Mouse (Mus musculus): ENCODE results near the gene Klf11. TPM values are rescaled to one million over a fixed set of nuclear protein-coding genes. Genes with fewer than 3 reads are reported as not detected.

Gene Klf11
- 10.3 and 10.5 TPM in 2 replicates for polyA plus RNA-seq (2016; fragmentation: Nextera tagmentation; extraction: Ambion mirVana)

- peak; percentile 99 for DNase-seq (ENCODE audit: low spot score)
- peak within 1 kb of the TSS; percentile 92 for H3K4me3 ChIP-seq
- peaks cover 12% of the 10 kb centered on the region; the same call in 1 of the 2 replicates for H3K27me3 ChIP-seq (replicated peaks; ENCODE audit: low read depth, poor library complexity, severe bottlenecking)
- H3K4me1 ChIP-seq, result peaks cover 24% of the 10 kb centered on the region
- peaks cover 29% of the 10 kb centered on the region for H3K36me3 ChIP-seq (replicated peaks)
- no peaks in the 10 kb centered on the region for H3K9me3 ChIP-seq
- WGBS, result under 1% methylated on average over 68 of the region's 68 CpGs
- peak within 1 kb of the TSS; percentile 99 for H3K27ac ChIP-seq (replicated peaks)
These were observed at the start of gene Klf11 for GRCm38 (mm10) chr12:24651063-24651557. Klf11 (plus strand) TSS chr12:24651274.

DNA sequence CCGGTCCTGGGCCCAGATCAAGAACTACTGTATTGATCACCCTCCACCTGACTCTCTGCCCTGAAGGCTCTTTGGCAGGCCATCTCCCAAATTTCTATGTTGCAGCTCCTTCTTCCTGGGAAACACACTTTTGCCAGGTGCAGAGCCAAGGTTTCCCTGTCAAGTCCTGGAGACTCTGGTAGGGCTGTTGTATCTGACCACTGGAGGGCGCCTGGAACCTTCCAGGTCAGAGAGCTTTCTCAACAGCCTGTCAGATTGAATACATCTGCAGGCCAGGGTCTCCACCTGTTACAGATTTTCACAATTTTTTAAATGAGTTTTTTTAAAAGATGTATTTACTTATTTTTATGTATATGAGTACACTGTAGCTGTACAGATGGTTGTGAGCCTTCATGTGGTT is 47.8 kb upstream of the Klf11 start:
- no peak overlapping the region for H3K27ac ChIP-seq (replicated peaks)
- no peaks in the 10 kb centered on the region for H3K9me3 ChIP-seq
- DNase-seq (ENCODE audit: low spot score), result peak; percentile 76
- peaks cover 2% of the 10 kb centered on the region; the same call in 1 of the 2 replicates for H3K4me1 ChIP-seq
- 38% methylated on average over 2 of the region's 2 CpGs for WGBS
- H3K36me3 ChIP-seq (replicated peaks), result no peaks in the 10 kb centered on the region
- H3K27me3 ChIP-seq (replicated peaks; ENCODE audit: low read depth, poor library complexity, severe bottlenecking), result peaks cover 10% of the 10 kb centered on the region
- H3K4me3 ChIP-seq, result no peak overlapping the region

- no peaks in the 10 kb centered on the region for H3K36me3 ChIP-seq (replicated peaks)
- WGBS, result 71% methylated on average over 10 of the region's 10 CpGs
- no peaks in the 10 kb centered on the region for H3K9me3 ChIP-seq
- DNase-seq (ENCODE audit: low spot score), result no peak
- H3K27ac ChIP-seq (replicated peaks), result no peak overlapping the region
- H3K27me3 ChIP-seq (replicated peaks; ENCODE audit: low read depth, poor library complexity, severe bottlenecking), result peaks cover 10% of the 10 kb centered on the region
- no peaks in the 10 kb centered on the region for H3K4me1 ChIP-seq
- no peak overlapping the region for H3K4me3 ChIP-seq
These were observed 44.9 kb upstream of the Klf11 start for GRCm38 (mm10) chr12:24606166-24606565.

DNA sequence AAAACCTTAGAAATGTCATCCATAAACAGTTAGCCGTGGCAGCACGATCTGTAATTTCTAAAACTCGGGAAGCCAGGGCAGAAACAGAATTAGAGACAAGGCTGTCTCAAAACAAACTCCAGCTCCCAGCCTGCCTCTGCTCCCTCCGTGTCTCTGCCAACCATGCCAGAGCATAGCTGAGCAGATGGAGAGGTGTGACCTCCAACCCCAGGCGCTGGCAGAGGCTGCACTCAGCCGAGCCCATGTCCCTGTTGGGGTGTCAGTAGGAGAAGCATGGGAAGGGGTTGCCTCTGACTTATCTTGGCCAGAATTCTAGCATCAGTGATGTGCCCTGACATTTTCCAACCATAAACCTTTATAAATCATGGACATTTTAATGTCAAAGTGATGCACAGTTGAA is 38.5 kb upstream of the Klf11 start:
- Histone ChIP-seq H3K36me3 (replicated peaks) (no peaks in the 10 kb centered on the region), H3K4me1 (no peaks in the 10 kb centered on the region), H3K27me3 (replicated peaks; ENCODE audit: low read depth, poor library complexity, severe bottlenecking) (no peaks in the 10 kb centered on the region), H3K4me3 (no peak overlapping the region), H3K27ac (replicated peaks) (no peak overlapping the region), H3K9me3 (no peaks in the 10 kb centered on the region)
- DNase-seq (ENCODE audit: low spot score), result no peak
- 85% methylated on average over 6 of the region's 6 CpGs for WGBS

DNA sequence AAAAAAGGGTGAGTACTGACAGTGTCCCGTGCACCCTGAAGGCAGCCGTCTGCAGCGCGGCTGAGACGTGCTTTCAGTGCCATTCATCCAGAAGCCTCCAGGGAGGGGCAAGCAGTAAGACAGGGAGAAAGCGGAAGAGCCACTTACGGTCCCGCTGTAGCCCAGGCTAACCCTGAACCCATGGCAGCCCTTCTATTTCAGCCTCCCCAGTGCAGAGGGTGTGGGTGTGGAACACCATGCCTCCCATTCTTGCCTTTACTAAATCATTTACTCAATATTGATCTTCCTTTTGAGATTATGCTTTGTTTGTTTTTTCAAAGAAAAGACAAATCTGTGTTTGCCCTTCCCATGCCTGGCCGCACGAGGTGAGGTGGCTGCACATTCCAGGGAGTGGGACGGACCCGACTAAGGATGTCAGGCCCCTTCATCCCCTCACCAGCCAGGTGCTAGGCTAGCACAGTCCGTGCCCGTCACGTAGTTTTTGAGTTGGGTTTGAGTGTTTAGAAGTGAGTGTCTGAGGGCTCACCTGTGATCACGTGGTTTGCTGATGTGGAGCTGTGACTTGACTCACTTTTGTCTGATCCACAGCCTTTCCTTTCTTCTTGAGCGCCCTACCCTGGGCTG is 36.5 kb upstream of the Klf11 start:
- 84% methylated on average over 17 of the region's 17 CpGs for WGBS
- no peak overlapping the region for H3K27ac ChIP-seq (replicated peaks)
- H3K4me1 ChIP-seq, result no peaks in the 10 kb centered on the region
- H3K36me3 ChIP-seq (replicated peaks), result no peaks in the 10 kb centered on the region
- DNase-seq (ENCODE audit: low spot score), result no peak
- H3K27me3 ChIP-seq (replicated peaks; ENCODE audit: low read depth, poor library complexity, severe bottlenecking), result no peaks in the 10 kb centered on the region
- no peak overlapping the region for H3K4me3 ChIP-seq
- H3K9me3 ChIP-seq, result no peaks in the 10 kb centered on the region

DNA sequence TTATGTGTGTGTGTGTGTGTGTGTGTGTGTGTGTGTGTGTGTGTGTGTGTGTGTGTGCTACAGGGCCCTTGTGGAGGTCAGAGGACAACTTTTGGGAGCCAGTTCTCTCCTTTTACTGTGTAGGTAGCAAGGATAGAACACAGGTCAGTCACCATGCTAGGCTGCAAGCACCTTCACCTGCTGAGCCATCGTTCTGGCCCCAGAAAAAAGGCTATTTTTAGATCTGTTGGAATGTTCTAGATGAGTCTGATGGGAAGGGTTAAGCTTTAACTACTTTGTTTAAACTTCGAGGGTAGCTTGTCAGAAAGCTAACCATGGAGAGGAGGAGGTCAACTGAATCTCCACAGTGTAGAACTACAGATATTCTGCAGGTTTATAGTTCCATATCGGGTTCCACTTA is 35.9 kb upstream of the Klf11 start:
- Histone ChIP-seq H3K4me1 (no peaks in the 10 kb centered on the region), H3K9me3 (no peaks in the 10 kb centered on the region), H3K27me3 (replicated peaks; ENCODE audit: low read depth, poor library complexity, severe bottlenecking) (no peaks in the 10 kb centered on the region), H3K4me3 (no peak overlapping the region), H3K27ac (replicated peaks) (no peak overlapping the region), H3K36me3 (replicated peaks) (no peaks in the 10 kb centered on the region)
- DNase-seq (ENCODE audit: low spot score), result no peak
- 86% methylated on average over 3 of the region's 3 CpGs for WGBS

- no peak overlapping the region for H3K4me3 ChIP-seq
- H3K9me3 ChIP-seq, result no peaks in the 10 kb centered on the region
- H3K27me3 ChIP-seq (replicated peaks; ENCODE audit: low read depth, poor library complexity, severe bottlenecking), result no peaks in the 10 kb centered on the region
- no peaks in the 10 kb centered on the region for H3K36me3 ChIP-seq (replicated peaks)
- no peak for DNase-seq (ENCODE audit: low spot score)
- no peak overlapping the region for H3K27ac ChIP-seq (replicated peaks)
- 0 out of 2 replicates have a peak, but pooled peaks cover 5% of the 10 kb centered on the region for H3K4me1 ChIP-seq
- WGBS, result 84% methylated on average over 4 of the region's 4 CpGs
These were observed 31.6 kb upstream of the Klf11 start for GRCm38 (mm10) chr12:24619436-24619835.

DNA sequence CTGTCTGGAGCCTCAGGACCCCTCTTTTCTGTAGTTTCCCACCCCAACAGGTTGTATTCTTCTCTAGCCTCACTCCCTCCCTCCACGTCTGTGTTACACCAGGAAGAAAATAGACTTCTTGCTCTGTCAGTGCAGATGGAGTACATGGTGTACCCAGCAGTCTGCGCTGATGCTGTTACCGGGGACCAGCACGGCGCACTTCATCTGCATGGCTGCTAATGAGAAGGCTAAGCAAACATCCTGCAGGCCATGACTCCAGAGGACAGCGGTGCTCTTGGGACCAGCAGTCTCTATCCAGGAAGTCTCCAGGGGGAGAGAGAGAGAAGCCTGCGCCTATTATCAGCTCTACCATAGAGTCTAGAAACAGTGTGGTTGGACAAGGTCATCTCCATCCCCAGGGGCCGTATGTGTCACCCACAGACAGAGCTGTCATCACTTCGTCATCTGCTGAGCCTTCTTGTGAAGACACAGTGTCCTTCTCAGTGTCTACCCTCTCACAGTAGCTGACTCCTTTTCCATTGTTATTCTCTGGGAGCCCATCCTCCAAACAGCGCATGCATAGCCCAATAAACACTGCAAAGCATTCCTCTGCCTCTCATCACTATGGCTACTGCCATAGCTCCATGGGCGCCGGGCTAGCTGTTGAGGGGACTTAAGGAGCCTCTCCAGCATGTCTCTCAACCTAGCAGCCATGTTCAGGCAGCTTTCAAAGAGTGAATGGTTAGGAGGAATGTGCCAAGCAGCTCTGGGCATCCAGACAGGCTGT is 27.4 kb upstream of the Klf11 start:
- H3K27me3 ChIP-seq (replicated peaks; ENCODE audit: low read depth, poor library complexity, severe bottlenecking), result no peaks in the 10 kb centered on the region
- 77% methylated on average over 12 of the region's 12 CpGs for WGBS
- H3K4me3 ChIP-seq, result no peak overlapping the region
- no peaks in the 10 kb centered on the region for H3K36me3 ChIP-seq (replicated peaks)
- DNase-seq (ENCODE audit: low spot score), result no peak
- no peaks in the 10 kb centered on the region for H3K9me3 ChIP-seq
- 0 out of 2 replicates have a peak, but pooled peaks cover 5% of the 10 kb centered on the region for H3K4me1 ChIP-seq
- no peak overlapping the region for H3K27ac ChIP-seq (replicated peaks)

GRCm38 (mm10) chr12:24626401-24626800 is 24.7 kb upstream of the Klf11 start:
- H3K9me3 ChIP-seq, result no peaks in the 10 kb centered on the region
- H3K27ac ChIP-seq (replicated peaks), result no peak overlapping the region
- H3K4me3 ChIP-seq, result no peak overlapping the region
- no peaks in the 10 kb centered on the region for H3K36me3 ChIP-seq (replicated peaks)
- H3K4me1 ChIP-seq, result 0 out of 2 replicates have a peak, but pooled peaks cover 8% of the 10 kb centered on the region
- no peaks in the 10 kb centered on the region for H3K27me3 ChIP-seq (replicated peaks; ENCODE audit: low read depth, poor library complexity, severe bottlenecking)
- DNase-seq (ENCODE audit: low spot score), result no peak
- WGBS, result 90% methylated on average over 5 of the region's 5 CpGs

DNA sequence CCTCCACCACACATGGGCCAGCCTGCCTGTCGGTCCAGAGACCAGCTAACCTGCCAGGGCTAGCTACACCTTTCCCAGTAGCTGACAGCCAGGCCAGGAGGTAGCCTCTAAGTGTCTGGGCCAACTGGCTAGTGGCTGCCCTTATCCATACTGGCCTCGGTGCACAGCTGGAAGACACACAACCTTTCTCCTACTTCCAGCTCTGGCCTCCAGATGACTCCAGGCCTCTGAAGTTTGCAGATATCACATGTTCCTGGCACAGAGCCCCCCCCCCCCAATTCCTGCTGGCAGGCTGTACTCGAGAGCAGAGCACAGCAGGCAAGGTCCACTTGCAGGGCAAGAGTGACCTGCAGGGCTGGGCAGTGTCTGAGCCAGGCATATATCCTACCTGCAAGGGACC is 23.9 kb upstream of the Klf11 start:
- Histone ChIP-seq H3K4me3 (no peak overlapping the region), H3K9me3 (no peaks in the 10 kb centered on the region), H3K4me1 (0 out of 2 replicates have a peak, but pooled peaks cover 8% of the 10 kb centered on the region), H3K36me3 (replicated peaks) (no peaks in the 10 kb centered on the region), H3K27me3 (replicated peaks; ENCODE audit: low read depth, poor library complexity, severe bottlenecking) (no peaks in the 10 kb centered on the region), H3K27ac (replicated peaks) (no peak overlapping the region)
- no peak for DNase-seq (ENCODE audit: low spot score)
- WGBS, result 66% methylated on average over 3 of the region's 3 CpGs

DNA sequence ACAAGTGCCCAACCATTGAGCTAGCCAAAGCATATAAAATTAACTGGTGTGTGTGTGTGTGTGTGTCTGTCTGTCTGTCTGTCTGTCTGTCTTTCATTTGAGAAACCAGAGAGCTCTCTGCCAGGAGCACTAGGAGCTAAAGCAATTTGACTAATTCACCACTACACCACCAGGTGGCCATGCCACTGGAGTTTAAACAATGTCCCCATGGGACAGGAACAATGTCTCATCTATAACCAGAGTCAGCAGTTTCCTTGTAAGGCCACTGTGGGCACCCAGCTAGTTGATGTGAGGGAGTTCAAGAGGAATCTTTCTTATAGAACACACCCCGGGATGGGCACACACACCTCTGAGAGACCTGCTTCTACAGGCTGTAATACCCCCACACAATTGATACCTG is 20.9 kb upstream of the Klf11 start:
- H3K27ac ChIP-seq (replicated peaks), result no peak overlapping the region
- 73% methylated on average over 1 of the region's 1 CpGs for WGBS
- peaks cover 9% of the 10 kb centered on the region; the same call in 1 of the 2 replicates for H3K4me1 ChIP-seq
- no peaks in the 10 kb centered on the region for H3K9me3 ChIP-seq
- no peaks in the 10 kb centered on the region for H3K36me3 ChIP-seq (replicated peaks)
- DNase-seq (ENCODE audit: low spot score), result peak; percentile 12
- H3K4me3 ChIP-seq, result no peak overlapping the region
- H3K27me3 ChIP-seq (replicated peaks; ENCODE audit: low read depth, poor library complexity, severe bottlenecking), result no peaks in the 10 kb centered on the region

- 76% methylated on average over 4 of the region's 4 CpGs for whole genome bisulfite sequencing
- Histone ChIP-seq H3K4me1 (peaks cover 12% of the 10 kb centered on the region; the same call in 1 of the 2 replicates), H3K4me3 (no peak overlapping the region), H3K9me3 (no peaks in the 10 kb centered on the region), H3K27ac (replicated peaks) (no peak overlapping the region), H3K36me3 (replicated peaks) (no peaks in the 10 kb centered on the region), H3K27me3 (replicated peaks; ENCODE audit: low read depth, poor library complexity, severe bottlenecking) (no peaks in the 10 kb centered on the region)
- DNase-seq (ENCODE audit: low spot score), result no peak
These were observed 18.7 kb upstream of the Klf11 start for GRCm38 (mm10) chr12:24632404-24632803.

Data from embryonic facial prominence, embryonic 10.5 days (tissue).